Mouse (Mus musculus) stomach, embryonic 14.5 days (tissue): ENCODE data around the gene Mllt6. TPM values are rescaled to one million over a fixed set of nuclear protein-coding genes. Genes with fewer than 3 reads are reported as not detected.
"Not testable (repeated sequence)": the region's sequence is repeated elsewhere in the genome, so short reads cannot be mapped to it uniquely, and the experiment has no call there.

Experiments
- ATAC-seq: fragments of 200-750 bp; cut with Nextera tagmentation; 2 replicates; pipeline ENCODE4 v1.8.0; 2017; ENCODE audit warnings: low read depth, moderate TSS enrichment; ENCODE audit not compliant: insufficient number of reproducible peaks, insufficient read depth, low FRiP score
- H3K27ac ChIP-seq: fragments of 300-500 bp; sonication (generic); 2 replicates; pipeline ENCODE4 v1.5.1; 2014; ENCODE audit warnings: mild to moderate bottlenecking, low read length, moderate library complexity, mixed read lengths
- H3K27me3 ChIP-seq: fragments of 300-500 bp; sonication (generic); 2 replicates; pipeline ENCODE4 v1.6.1; 2014; ENCODE audit warnings: low read length, control low read depth, mixed read lengths; ENCODE audit not compliant: control insufficient read depth, insufficient read depth
- H3K36me3 ChIP-seq: fragments of 300-500 bp; sonication (generic); 2 replicates; pipeline ENCODE4 v1.6.1; 2014; ENCODE audit warnings: mild to moderate bottlenecking, control low read depth, low read length, moderate library complexity, mixed read lengths; ENCODE audit not compliant: control insufficient read depth, insufficient read depth
- H3K4me1 ChIP-seq: fragments of 300-500 bp; sonication (generic); 2 replicates; pipeline ENCODE4 v1.6.1; 2014; ENCODE audit warnings: low read length, control low read depth, mixed read lengths; ENCODE audit not compliant: control insufficient read depth, insufficient read depth
- H3K4me2 ChIP-seq: fragments of 300-500 bp; sonication (generic); replicated peaks from 2 replicates; pipeline ENCODE4 v1.6.1; 2014; ENCODE audit warnings: low read depth, low read length, control low read depth
- H3K4me3 ChIP-seq: fragments of 300-500 bp; sonication (generic); 2 replicates; pipeline ENCODE4 v1.5.1; 2014; ENCODE audit warnings: low read depth, low read length, control low read depth
- H3K9ac ChIP-seq: fragments of 300-500 bp; sonication (generic); replicated peaks from 2 replicates; pipeline ENCODE4 v1.6.1; 2014; ENCODE audit warnings: low read depth, mild to moderate bottlenecking, control low read depth, low read length, moderate library complexity, mixed read lengths
- H3K9me3 ChIP-seq: fragments of 300-500 bp; sonication (generic); 2 replicates; pipeline ENCODE4 v1.6.1; 2016; ENCODE audit warnings: low read depth, low read length, control low read depth; ENCODE audit not compliant: control insufficient read depth
- WGBS: fragments of 180-500 bp; shearing (Covaris S2); extraction: QIAGEN DNeasy Blood & Tissue Kit; methylation state at CpG from one replicate; pipeline ENCODE4 v1.1.7; 2014; 5-methylcytosine and 5-hydroxymethylcytosine counted together
- polyA plus RNA-seq: library from polyadenylated mRNA; unstranded; fragments of >200 nt; fragmentation: Nextera tagmentation; extraction: Ambion mirVana; gene quantifications from 2 replicates; pipeline ENCODE4 v1.2.1, GENCODE M21; 2014

The Mllt6 gene
- polyA plus RNA-seq, 1 experiment from 2014 or later = 4.3 TPM

DNA sequence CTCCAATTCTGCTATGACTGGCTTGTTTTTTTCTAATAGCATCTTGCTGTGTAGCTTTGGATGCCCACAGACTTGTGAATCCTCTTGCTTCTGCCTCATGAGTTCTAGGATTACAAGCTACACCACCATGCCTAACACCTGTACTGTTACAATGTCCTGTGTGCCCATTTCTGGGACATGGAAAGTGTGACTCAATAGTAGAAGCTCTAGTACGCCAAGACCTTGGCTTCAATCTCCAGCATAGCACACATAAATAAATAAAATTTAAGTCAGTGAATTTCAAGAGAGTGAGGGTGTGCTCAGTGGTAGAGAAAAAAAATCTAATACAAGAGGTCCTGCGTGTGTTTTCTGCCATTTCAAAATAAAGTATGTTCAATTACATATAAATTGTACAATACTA, 9.0 kb upstream of the Mllt6 start:
- no peak overlapping the region for H3K9ac ChIP-seq
- H3K36me3 ChIP-seq = no peaks in the 10 kb centered on the region
- WGBS = 90% methylated on average over 2 of the region's 2 CpGs
- H3K4me2 ChIP-seq = no peak overlapping the region
- no peaks in the 10 kb centered on the region for H3K27me3 ChIP-seq
- H3K9me3 ChIP-seq = no peaks in the 10 kb centered on the region
- no peak overlapping the region for H3K4me3 ChIP-seq
- H3K4me1 ChIP-seq = 0 out of 2 replicates have a peak, but pooled peaks cover 6% of the 10 kb centered on the region
- ATAC-seq = no peak
- H3K27ac ChIP-seq = no peak overlapping the region

DNA sequence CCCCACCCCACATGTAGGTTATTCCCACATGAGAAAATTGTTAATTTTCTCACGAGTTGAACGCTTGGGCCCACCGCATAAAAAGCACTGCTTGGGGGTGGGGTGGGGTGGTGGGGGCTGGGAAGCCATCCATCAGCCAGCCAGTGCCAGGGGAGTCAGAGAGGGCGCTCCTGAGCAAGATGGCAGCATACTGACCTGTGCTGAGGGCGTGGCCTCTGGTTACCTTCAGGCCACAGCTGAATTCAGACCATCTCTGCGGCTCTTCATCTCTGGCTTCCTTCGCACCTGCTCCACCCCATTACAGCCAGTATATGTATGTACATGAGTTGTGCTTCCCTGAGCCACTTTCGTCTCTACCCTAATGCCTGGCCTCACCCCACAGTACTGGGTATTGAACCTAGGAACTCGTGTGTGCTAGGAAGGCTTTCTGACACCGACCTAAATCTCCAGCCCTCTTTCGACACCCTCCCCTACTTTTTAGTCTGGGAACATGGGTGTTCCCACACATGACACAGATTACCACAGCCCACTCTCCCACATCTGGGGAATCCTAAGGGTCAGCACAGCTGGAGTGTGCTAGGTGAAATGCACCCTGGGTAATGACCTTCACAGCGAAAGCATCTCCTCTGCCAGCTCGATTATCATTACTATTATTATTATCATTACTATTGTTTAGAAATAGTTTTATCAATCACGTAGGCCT, 6.8 kb upstream of the Mllt6 start:
- H3K4me3 ChIP-seq = no peak overlapping the region
- no peaks in the 10 kb centered on the region for H3K27me3 ChIP-seq
- ATAC-seq = no peak
- H3K27ac ChIP-seq = no peak overlapping the region
- peaks cover 20% of the 10 kb centered on the region; the same call in 1 of the 2 replicates for H3K4me1 ChIP-seq
- H3K9ac ChIP-seq = no peak overlapping the region
- no peaks in the 10 kb centered on the region for H3K36me3 ChIP-seq
- H3K4me2 ChIP-seq = no peak overlapping the region
- no peaks in the 10 kb centered on the region for H3K9me3 ChIP-seq
- WGBS = 76% methylated on average over 14 of the region's 14 CpGs

DNA sequence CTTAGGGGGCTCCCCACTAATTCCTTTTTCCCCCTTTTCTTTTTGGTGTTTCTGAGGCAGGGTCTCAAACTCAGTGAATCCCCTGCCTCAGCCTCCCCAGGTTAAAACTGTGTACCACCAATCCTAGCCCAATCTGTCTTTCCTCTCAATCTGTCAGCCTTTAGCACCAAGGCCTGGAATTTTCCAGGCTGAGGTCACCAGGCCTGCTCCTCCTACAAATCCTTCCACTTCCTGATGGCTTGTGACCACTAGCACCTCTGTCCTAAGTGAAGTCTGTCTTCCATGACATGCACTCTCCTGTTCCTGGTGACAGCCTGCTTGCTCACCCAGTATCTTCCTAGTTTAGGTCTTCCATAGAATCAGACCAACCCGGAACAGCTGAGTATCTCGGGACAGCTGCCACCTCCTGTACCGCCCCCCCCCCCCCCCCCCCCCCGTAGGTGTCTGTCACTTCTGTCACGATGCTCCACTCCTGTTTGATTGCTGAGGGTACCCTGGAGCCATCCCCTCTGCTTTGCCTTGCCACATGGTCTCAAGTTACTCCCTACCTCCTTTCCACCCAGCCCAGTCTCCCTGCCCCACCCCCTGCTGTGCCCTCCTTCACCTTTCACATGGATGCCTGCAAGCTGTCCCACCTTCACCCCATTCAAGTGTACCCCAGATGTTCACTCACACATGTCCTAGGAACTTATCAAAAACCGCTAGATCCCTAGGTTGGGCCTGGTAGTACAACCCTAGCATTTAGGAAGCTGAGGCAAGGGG, 5.8 kb upstream of the Mllt6 start:
- Histone ChIP-seq H3K27ac (no peak overlapping the region), H3K27me3 (no peaks in the 10 kb centered on the region), H3K9me3 (no peaks in the 10 kb centered on the region), H3K4me3 (no peak overlapping the region), H3K9ac (no peak overlapping the region), H3K4me1 (peaks cover 30% of the 10 kb centered on the region; the same call in 1 of the 2 replicates), H3K4me2 (no peak overlapping the region), H3K36me3 (no peaks in the 10 kb centered on the region)
- WGBS = 35% methylated on average over 5 of the region's 6 CpGs
- no peak for ATAC-seq

DNA sequence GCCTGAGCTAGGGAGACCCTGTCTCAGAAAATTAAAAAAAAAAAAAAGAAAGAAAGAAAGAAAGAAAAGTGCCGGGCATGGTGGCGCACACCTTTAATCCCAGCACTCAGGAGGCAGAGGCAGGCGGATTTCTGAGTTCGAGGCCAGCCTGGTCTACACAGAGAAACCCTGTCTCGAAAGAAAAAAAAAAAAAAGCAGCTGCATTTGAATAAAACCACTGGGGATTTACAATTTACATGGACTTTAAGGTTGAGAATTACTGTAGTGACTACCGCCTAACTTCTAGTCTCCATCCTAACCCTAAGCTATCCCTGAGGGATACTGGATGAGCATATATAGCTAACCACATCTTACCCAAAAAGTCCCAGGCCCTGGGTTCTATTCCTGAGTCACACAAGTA, 5.2 kb upstream of the Mllt6 start:
- not testable (repeated sequence) for H3K9ac ChIP-seq, ATAC-seq

DNA sequence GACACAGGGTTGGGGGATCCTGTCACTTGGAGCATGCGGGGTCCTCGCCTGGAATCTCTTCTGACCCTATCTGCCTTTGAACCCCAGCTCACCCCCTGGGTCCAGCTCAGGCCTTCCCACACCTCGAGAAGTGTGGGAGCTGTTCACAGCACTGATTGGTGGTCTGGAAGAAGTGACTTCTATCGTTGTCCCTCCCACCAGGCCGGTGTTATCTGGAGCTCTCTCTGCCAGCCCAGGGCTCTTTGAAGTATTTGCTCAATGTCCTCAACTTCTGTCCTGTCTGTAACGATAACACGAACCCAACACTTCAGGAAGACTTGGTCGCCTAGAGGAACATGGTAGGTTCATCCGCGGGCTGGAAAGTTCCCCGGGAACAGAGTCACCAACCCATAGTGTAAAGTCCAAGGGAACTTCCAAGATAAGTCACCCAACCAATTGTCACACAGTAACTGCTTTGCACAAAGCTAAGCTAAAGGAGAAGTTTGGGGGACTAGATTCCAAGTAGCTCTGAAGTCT, 4.4 kb upstream of the Mllt6 start:
- H3K36me3 ChIP-seq = no peaks in the 10 kb centered on the region
- no peak overlapping the region for H3K27ac ChIP-seq
- ATAC-seq = no peak
- WGBS = 52% methylated on average over 11 of the region's 11 CpGs
- 0 out of 2 replicates have a peak overlapping the region, but pooled peaks have one; percentile 86 for H3K9ac ChIP-seq
- no peak overlapping the region; the same call in 1 of the 2 replicates for H3K4me3 ChIP-seq
- no peaks in the 10 kb centered on the region for H3K9me3 ChIP-seq
- peak overlapping the region; percentile 89; the same call in 1 of the 2 replicates for H3K4me2 ChIP-seq
- peaks cover 30% of the 10 kb centered on the region; the same call in 1 of the 2 replicates for H3K4me1 ChIP-seq
- H3K27me3 ChIP-seq = no peaks in the 10 kb centered on the region

More for the DNA sequence above, 5.2 kb upstream of the Mllt6 start:
- 90% methylated on average over 6 of the region's 6 CpGs for WGBS
- not testable (repeated sequence) for H3K4me3 ChIP-seq, H3K9me3 ChIP-seq, H3K27ac ChIP-seq, H3K36me3 ChIP-seq, H3K4me2 ChIP-seq, H3K27me3 ChIP-seq
- peaks cover 30% of the 10 kb centered on the region; the same call in 1 of the 2 replicates for H3K4me1 ChIP-seq

DNA sequence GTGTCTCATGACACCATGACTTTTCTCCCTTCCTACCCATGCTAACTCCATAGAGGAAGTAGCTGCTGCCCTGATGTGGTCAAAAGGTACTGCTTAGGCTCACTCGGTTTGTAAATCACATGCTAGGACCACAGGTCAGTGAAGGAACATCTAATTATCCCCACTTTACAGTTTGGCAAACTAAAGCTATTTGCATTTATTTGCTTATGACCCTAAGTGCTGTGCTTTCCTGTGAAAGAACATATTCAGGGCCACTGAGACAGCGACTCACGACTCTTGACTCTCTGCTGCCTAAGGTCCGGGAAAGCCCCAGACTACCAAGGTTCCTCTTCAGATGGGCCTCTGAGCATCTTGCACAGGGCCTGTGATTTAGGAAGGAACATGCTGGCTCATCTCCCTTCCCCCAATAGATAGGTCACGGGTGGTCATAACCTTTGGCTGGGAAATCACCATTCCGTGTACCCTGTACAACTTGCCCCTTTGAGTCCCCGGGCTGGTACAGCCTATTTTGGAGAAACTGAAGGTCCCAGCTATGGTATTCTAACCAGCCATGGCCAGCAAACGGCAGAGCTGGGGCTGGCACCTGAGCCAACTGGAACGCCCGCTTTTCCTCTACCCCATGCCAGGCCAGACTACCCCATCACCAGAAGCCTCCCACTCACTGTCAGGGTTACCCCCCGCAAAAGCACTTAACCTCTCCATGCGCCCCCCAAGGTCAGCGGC, 3.8 kb upstream of the Mllt6 start:
- peak overlapping the region; percentile 89 for H3K4me2 ChIP-seq
- H3K9ac ChIP-seq = peak overlapping the region; percentile 86
- H3K9me3 ChIP-seq = no peaks in the 10 kb centered on the region
- ATAC-seq = no peak
- peak overlapping the region; percentile 70 for H3K4me3 ChIP-seq
- H3K27ac ChIP-seq = peak overlapping the region; percentile 61; the same call in 1 of the 2 replicates
- no peaks in the 10 kb centered on the region for H3K36me3 ChIP-seq
- no peaks in the 10 kb centered on the region for H3K27me3 ChIP-seq
- WGBS = 9% methylated on average over 13 of the region's 13 CpGs
- H3K4me1 ChIP-seq = peaks cover 32% of the 10 kb centered on the region; the same call in 1 of the 2 replicates

DNA sequence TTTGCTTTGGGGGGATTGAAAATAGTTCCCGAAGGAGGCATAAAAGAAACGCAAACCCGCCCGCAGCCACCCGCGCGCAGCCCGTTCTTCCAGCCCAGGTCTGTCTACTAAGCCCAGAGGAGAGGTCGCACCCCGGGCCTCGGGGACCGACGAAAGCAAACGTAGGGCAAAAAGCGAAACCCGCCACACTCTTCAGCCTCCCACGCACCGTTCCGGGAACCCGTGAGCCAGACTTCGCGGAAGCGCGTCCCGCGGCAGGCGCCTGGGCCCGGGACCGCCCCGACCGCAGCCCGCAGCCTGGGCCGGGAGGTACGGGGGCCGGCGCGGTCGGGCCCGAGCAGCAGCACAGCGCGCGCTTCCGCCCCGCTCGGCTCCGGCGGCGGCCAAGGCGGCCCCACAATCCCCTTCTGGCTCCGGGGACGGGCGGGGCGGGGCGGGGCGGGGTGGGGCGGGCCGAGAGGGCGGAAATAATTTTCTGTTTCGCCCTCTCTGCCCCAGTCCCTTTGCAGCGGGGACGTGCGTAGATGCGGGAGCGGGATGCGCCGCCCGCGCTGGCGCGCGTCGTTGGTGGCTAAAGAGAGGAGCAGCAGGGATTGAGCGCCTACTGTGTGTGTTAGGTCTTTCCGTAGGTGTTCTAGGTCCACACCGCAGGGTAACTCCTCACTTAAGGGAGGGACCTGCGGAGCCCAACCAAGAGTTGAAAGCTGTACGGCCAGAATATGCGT, 3.1 kb upstream of the Mllt6 start:
- under 1% methylated on average over 58 of the region's 78 CpGs for WGBS
- ATAC-seq = peak; percentile 80
- Histone ChIP-seq H3K36me3 (no peaks in the 10 kb centered on the region), H3K9ac (peak overlapping the region; percentile 86), H3K27me3 (no peaks in the 10 kb centered on the region), H3K4me3 (peak overlapping the region; percentile 70), H3K27ac (peak overlapping the region; percentile 61; the same call in 1 of the 2 replicates), H3K4me2 (peak overlapping the region; percentile 89), H3K4me1 (peaks cover 39% of the 10 kb centered on the region), H3K9me3 (no peaks in the 10 kb centered on the region)
